Comparison of ENCODE assay signal across 8 mouse cellular contexts in genomic region chr4:135946278-135946658, GRCm38 (mm10). TPM values are rescaled to one million over a fixed set of nuclear protein-coding genes. Genes with fewer than 3 reads are reported as not detected.
DNase-seq lines count a peak whose midpoint lies in the region; ATAC-seq and TF ChIP-seq lines count a peak whose summit lies in the region.

Hmgcl (plus strand) TSS chr4:135946448.

- H3K27me3 ChIP-seq in embryonic facial prominence, embryonic 15.5 days, result no peaks in the 10 kb centered on the region
- H3K27me3 ChIP-seq in kidney, embryonic 14.5 days (ENCODE audit: control insufficient read depth, insufficient read depth, low read length), result no peaks in the 10 kb centered on the region
- no peaks in the 10 kb centered on the region for H3K27me3 ChIP-seq in limb, embryonic 15.5 days

- DNase-seq in 416B (ENCODE audit: low read depth), result peak; percentile 92
- peak; percentile 95 to 96 for DNase-seq in heart, adult 9 months (ENCODE audit: low spot score in 2 of 2)
- DNase-seq in monocyte, adult 2 months (ENCODE audit: low read depth in 1 of 2, low spot score in 2 of 2), result peak; percentile 90 to 95
- peak; percentile 92 to 96 for DNase-seq in spleen, postnatal 36 days (ENCODE audit: low spot score in 2 of 2)

- H3K4me1 ChIP-seq in bone marrow, adult 2 months (ENCODE audit: control insufficient read depth, insufficient read depth, low read length), result peaks cover 2% of the 10 kb centered on the region; the same call in 1 of the 2 replicates
- H3K4me1 ChIP-seq in embryonic facial prominence, embryonic 15.5 days, result peaks cover 21% of the 10 kb centered on the region
- peaks cover 13% of the 10 kb centered on the region; the same call in 1 of the 2 replicates for H3K4me1 ChIP-seq in kidney, embryonic 14.5 days (ENCODE audit: control insufficient read depth, insufficient read depth, low read length)
- H3K4me1 ChIP-seq in limb, embryonic 15.5 days, result peaks cover 27% of the 10 kb centered on the region

- peaks cover 8% of the 10 kb centered on the region for H3K36me3 ChIP-seq in embryonic facial prominence, embryonic 15.5 days
- no peaks in the 10 kb centered on the region for H3K36me3 ChIP-seq in kidney, embryonic 14.5 days (ENCODE audit: control insufficient read depth, insufficient read depth, low read length)
- H3K36me3 ChIP-seq in limb, embryonic 15.5 days, result peaks cover 4% of the 10 kb centered on the region; the same call in 1 of the 2 replicates

- H3K9ac ChIP-seq in embryonic facial prominence, embryonic 15.5 days, result peak within 1 kb of the TSS; percentile 83
- peak within 1 kb of the TSS; percentile 74 for H3K9ac ChIP-seq in kidney, embryonic 14.5 days (ENCODE audit: low read depth, low read length)
- peak within 1 kb of the TSS; percentile 67 for H3K9ac ChIP-seq in limb, embryonic 15.5 days

- TF ChIP-seq CTCF in bone marrow, adult 2 months (IDR thresholded peaks at IDR 0.05; ENCODE audit: control insufficient read depth, insufficient read depth, low read length), result no peak

- H3K4me3 ChIP-seq in bone marrow, adult 2 months (replicated peaks; ENCODE audit: control insufficient read depth, low read depth, low read length), result peak within 1 kb of the TSS; percentile 98
- peak within 1 kb of the TSS; percentile 93 for H3K4me3 ChIP-seq in embryonic facial prominence, embryonic 15.5 days (replicated peaks)
- peak within 1 kb of the TSS; percentile 86 for H3K4me3 ChIP-seq in kidney, embryonic 14.5 days (ENCODE audit: low read length)
- H3K4me3 ChIP-seq in limb, embryonic 15.5 days, result peak within 1 kb of the TSS; percentile 89

- H3K4me2 ChIP-seq in embryonic facial prominence, embryonic 15.5 days (replicated peaks), result peak within 1 kb of the TSS; percentile 69
- peak within 1 kb of the TSS; percentile 87 for H3K4me2 ChIP-seq in kidney, embryonic 14.5 days (replicated peaks; ENCODE audit: low read depth, low read length)
- peak within 1 kb of the TSS; percentile 74 for H3K4me2 ChIP-seq in limb, embryonic 15.5 days

- peak; percentile 96 for TF ChIP-seq POLR2A in bone marrow, adult 2 months (IDR thresholded peaks at IDR 0.05; ENCODE audit: borderline replicate concordance, control insufficient read depth, low read depth, low read length)

- H3K9me3 ChIP-seq in embryonic facial prominence, embryonic 15.5 days (replicated peaks), result 0 out of 2 replicates have a peak, but pooled peaks cover 4% of the 10 kb centered on the region
- H3K9me3 ChIP-seq in kidney, embryonic 14.5 days (ENCODE audit: control insufficient read depth, low read length), result no peaks in the 10 kb centered on the region
- H3K9me3 ChIP-seq in limb, embryonic 15.5 days, result no peaks in the 10 kb centered on the region

- H3K27ac ChIP-seq in bone marrow, adult 2 months (ENCODE audit: control insufficient read depth, insufficient read depth, low read depth, low read length, poor library complexity), result peak within 1 kb of the TSS; percentile 89
- H3K27ac ChIP-seq in embryonic facial prominence, embryonic 15.5 days (replicated peaks), result peak within 1 kb of the TSS; percentile 60
- peak within 1 kb of the TSS; percentile 65 for H3K27ac ChIP-seq in kidney, embryonic 14.5 days (ENCODE audit: low read depth, low read length)
- peak within 1 kb of the TSS; percentile 64 for H3K27ac ChIP-seq in limb, embryonic 15.5 days

- peak; percentile 92 for ATAC-seq in embryonic facial prominence, embryonic 15.5 days (ENCODE audit: insufficient number of reproducible peaks, low FRiP score, low TSS enrichment, low read depth)
- ATAC-seq in kidney, embryonic 14.5 days (ENCODE audit: low FRiP score, low TSS enrichment), result peak; percentile 92
- ATAC-seq in limb, embryonic 15.5 days (ENCODE audit: insufficient number of reproducible peaks, low FRiP score, low TSS enrichment, low read depth), result peak; percentile 86

- WGBS in bone marrow, adult 2 months, result under 1% methylated on average over 23 of the region's 23 CpGs
- WGBS in embryonic facial prominence, embryonic 15.5 days, result under 1% methylated on average over 23 of the region's 23 CpGs
- under 1% methylated on average over 23 of the region's 23 CpGs for WGBS in kidney, embryonic 14.5 days
- WGBS in limb, embryonic 15.5 days, result under 1% methylated on average over 23 of the region's 23 CpGs

RNA-seq across cellular contexts. Expression of gene Hmgcl, which starts in this region (rescaled TPM):
- 39.0 and 65.5 TPM in 2 replicates for polyA plus RNA-seq in bone marrow, adult 2 months (2011; ENCODE audit: insufficient read depth, insufficient read length, low replicate concordance, missing spikeins)
- polyA plus RNA-seq in embryonic facial prominence, embryonic 15.5 days (2015; fragmentation: Nextera tagmentation; extraction: Ambion mirVana), result 78.2 and 79.8 TPM in 2 replicates
- polyA plus RNA-seq in kidney, embryonic 14.5 days (2014; fragmentation: Nextera tagmentation; extraction: Ambion mirVana), result 81.1 and 81.3 TPM in 2 replicates
- polyA plus RNA-seq in limb, embryonic 15.5 days (2015; fragmentation: Nextera tagmentation; extraction: Ambion mirVana), result 81.1 and 84.8 TPM in 2 replicates

Comparison
In these comparisons a context has a peak if more than half of its experiments do, and no peak if none do; other contexts are left out.
1. Peak in every context shown above with its lines: DNase-seq, ATAC-seq, H3K4me3 ChIP-seq and H3K27ac ChIP-seq.